Mouse (Mus musculus) kidney, embryonic 15.5 days (tissue): Measurements from ENCODE around the gene Fitm1. TPM values are rescaled to one million over a fixed set of nuclear protein-coding genes. Genes with fewer than 3 reads are reported as not detected.

Experiments used
- ATAC-seq: fragments of 200-750 bp; cut with Nextera tagmentation; replicated peaks from 2 replicates; pipeline ENCODE4 v1.8.0; 2017; ENCODE audit warnings: moderate TSS enrichment; ENCODE audit not compliant: low FRiP score
- H3K27ac ChIP-seq: fragments of 300-500 bp; sonication (generic); 2 replicates; pipeline ENCODE4 v1.5.1; 2015; ENCODE audit warnings: mild to moderate bottlenecking, inconsistent platforms
- H3K27me3 ChIP-seq: fragments of 300-500 bp; sonication (generic); 2 replicates; pipeline ENCODE4 v1.6.1; 2015; ENCODE audit warnings: inconsistent platforms
- H3K36me3 ChIP-seq: fragments of 300-500 bp; sonication (generic); 2 replicates; pipeline ENCODE4 v1.6.1; 2015; ENCODE audit warnings: inconsistent platforms
- H3K4me1 ChIP-seq: fragments of 300-500 bp; sonication (generic); 2 replicates; pipeline ENCODE4 v1.6.1; 2015; ENCODE audit warnings: inconsistent platforms
- H3K4me2 ChIP-seq: fragments of 300-500 bp; sonication (generic); 2 replicates; pipeline ENCODE4 v1.6.1; 2015; ENCODE audit warnings: moderate library complexity, mild to moderate bottlenecking, inconsistent platforms
- H3K4me3 ChIP-seq: fragments of 300-500 bp; sonication (generic); replicated peaks from 2 replicates; pipeline ENCODE4 v1.5.1; 2015; ENCODE audit warnings: mild to moderate bottlenecking, inconsistent platforms
- H3K9ac ChIP-seq: fragments of 300-500 bp; sonication (generic); 2 replicates; pipeline ENCODE4 v1.6.1; 2015; ENCODE audit warnings: mild to moderate bottlenecking, inconsistent platforms
- H3K9me3 ChIP-seq: fragments of 300-500 bp; sonication (generic); replicated peaks from 2 replicates; pipeline ENCODE4 v1.6.1; 2016; ENCODE audit warnings: inconsistent platforms
- WGBS: fragments of 180-500 bp; shearing (Covaris S2); methylation state at CpG from one replicate; pipeline ENCODE4 v1.1.7; 2015; ENCODE audit warnings: mixed read lengths; 5-methylcytosine and 5-hydroxymethylcytosine counted together
- polyA plus RNA-seq: library from polyadenylated mRNA; unstranded; fragments of >200 nt; fragmentation: Nextera tagmentation; extraction: Ambion mirVana; gene quantifications from 2 replicates; pipeline ENCODE4 v1.2.1, GENCODE M21; 2015

The Fitm1 gene
- polyA plus RNA-seq, 1 experiment from 2014 or later, result 4.2 TPM

GRCm38 (mm10) chr14:55586149-55586548 lies 10.7 kb downstream of the Fitm1 start:
- Histone ChIP-seq H3K4me1 (peaks cover 24% of the 10 kb centered on the region), H3K4me3 (no peak overlapping the region), H3K27ac (no peak overlapping the region), H3K36me3 (peaks cover 32% of the 10 kb centered on the region), H3K27me3 (no peaks in the 10 kb centered on the region), H3K4me2 (no peak overlapping the region), H3K9me3 (no peaks in the 10 kb centered on the region), H3K9ac (no peak overlapping the region)
- 89% methylated on average over 2 of the region's 2 CpGs for WGBS
- ATAC-seq, result no peak

- H3K9me3 ChIP-seq, result no peaks in the 10 kb centered on the region
- ATAC-seq, result no peak
Measured at GRCm38 (mm10) chr14:55589271-55589670, 13.9 kb downstream of the Fitm1 start.

GRCm38 (mm10) chr14:55589771-55590448 lies 14.5 kb downstream of the Fitm1 start:
- ATAC-seq, result no peak
- Histone ChIP-seq H3K27me3 (no peaks in the 10 kb centered on the region), H3K4me1 (peaks cover 35% of the 10 kb centered on the region), H3K27ac (peak overlapping the region; percentile 99), H3K4me2 (peak overlapping the region; percentile 89), H3K4me3 (peak overlapping the region; percentile 87), H3K9ac (peak overlapping the region; percentile 46), H3K36me3 (peaks cover 39% of the 10 kb centered on the region), H3K9me3 (no peaks in the 10 kb centered on the region)
- 81% methylated on average over 11 of the region's 11 CpGs for WGBS

More at GRCm38 (mm10) chr14:55589271-55589670, 13.9 kb downstream of the Fitm1 start:
- WGBS, result 94% methylated on average over 5 of the region's 5 CpGs
- no peak overlapping the region for H3K27ac ChIP-seq
- peaks cover 41% of the 10 kb centered on the region for H3K4me1 ChIP-seq
- H3K36me3 ChIP-seq, result peaks cover 33% of the 10 kb centered on the region
- 0 out of 2 replicates have a peak overlapping the region, but pooled peaks have one; percentile 7 for H3K4me3 ChIP-seq
- H3K9ac ChIP-seq, result no peak overlapping the region
- H3K27me3 ChIP-seq, result no peaks in the 10 kb centered on the region
- H3K4me2 ChIP-seq, result no peak overlapping the region

GRCm38 (mm10) chr14:55590748-55591330 lies 15.4 kb downstream of the Fitm1 start, which contains the start of gene Psme2:
Gene Psme2 (minus strand): TSS chr14:55591113.
- WGBS, result under 1% methylated on average over 22 of the region's 22 CpGs

GRCm38 (mm10) chr14:55591331-55591891 lies 16.0 kb downstream of the Fitm1 start, which contains the start of gene Rnf31:
Gene Rnf31 (plus strand): TSS chr14:55591708.
- H3K36me3 ChIP-seq, result peaks cover 54% of the 10 kb centered on the region
- H3K9me3 ChIP-seq, result no peaks in the 10 kb centered on the region
- peak within 1 kb of the TSS; percentile 87 for H3K4me3 ChIP-seq
- H3K27ac ChIP-seq, result peak within 1 kb of the TSS; percentile 99
- WGBS, result under 1% methylated on average over 33 of the region's 33 CpGs
- H3K9ac ChIP-seq, result peak within 1 kb of the TSS; percentile 86
- H3K4me2 ChIP-seq, result peak within 1 kb of the TSS; percentile 89
- peaks cover 31% of the 10 kb centered on the region for H3K4me1 ChIP-seq
- peak; percentile 91 for ATAC-seq
- no peaks in the 10 kb centered on the region for H3K27me3 ChIP-seq

More at GRCm38 (mm10) chr14:55590748-55591330, 15.4 kb downstream of the Fitm1 start, which contains the start of gene Psme2:
- Histone ChIP-seq H3K9ac (peak within 1 kb of the TSS; percentile 86), H3K4me2 (peak within 1 kb of the TSS; percentile 89), H3K4me3 (peak within 1 kb of the TSS; percentile 87), H3K4me1 (peaks cover 31% of the 10 kb centered on the region), H3K9me3 (no peaks in the 10 kb centered on the region), H3K36me3 (peaks cover 48% of the 10 kb centered on the region), H3K27me3 (no peaks in the 10 kb centered on the region), H3K27ac (peak within 1 kb of the TSS; percentile 99)
- peak; percentile 97 for ATAC-seq

- no peaks in the 10 kb centered on the region for H3K27me3 ChIP-seq
- H3K4me3 ChIP-seq, result peak overlapping the region; percentile 87
- peak overlapping the region; percentile 99 for H3K27ac ChIP-seq
- H3K4me2 ChIP-seq, result peak overlapping the region; percentile 89
- H3K4me1 ChIP-seq, result peaks cover 31% of the 10 kb centered on the region
- H3K9ac ChIP-seq, result peak overlapping the region; percentile 86
- no peak for ATAC-seq
- H3K36me3 ChIP-seq, result peaks cover 55% of the 10 kb centered on the region
- WGBS, result 2% methylated on average over 16 of the region's 16 CpGs
- H3K9me3 ChIP-seq, result no peaks in the 10 kb centered on the region
Measured at GRCm38 (mm10) chr14:55592226-55592625, 16.8 kb downstream of the Fitm1 start.

GRCm38 (mm10) chr14:55596036-55596690 lies 20.7 kb downstream of the Fitm1 start:
- no peak overlapping the region for H3K9ac ChIP-seq
- peaks cover 74% of the 10 kb centered on the region for H3K36me3 ChIP-seq
- WGBS, result 86% methylated on average over 13 of the region's 13 CpGs

GRCm38 (mm10) chr14:55598521-55599390 lies 23.3 kb downstream of the Fitm1 start:
- H3K4me2 ChIP-seq, result no peak overlapping the region
- H3K9ac ChIP-seq, result no peak overlapping the region
- peaks cover 93% of the 10 kb centered on the region for H3K36me3 ChIP-seq
- H3K27me3 ChIP-seq, result no peaks in the 10 kb centered on the region
- WGBS, result 89% methylated on average over 21 of the region's 21 CpGs
- no peaks in the 10 kb centered on the region for H3K9me3 ChIP-seq
- H3K4me3 ChIP-seq, result no peak overlapping the region
- ATAC-seq, result no peak
- H3K4me1 ChIP-seq, result peaks cover 12% of the 10 kb centered on the region
- no peak overlapping the region for H3K27ac ChIP-seq

More at GRCm38 (mm10) chr14:55596036-55596690, 20.7 kb downstream of the Fitm1 start:
- no peak overlapping the region for H3K4me2 ChIP-seq
- peaks cover 18% of the 10 kb centered on the region for H3K4me1 ChIP-seq
- no peak overlapping the region for H3K4me3 ChIP-seq
- no peaks in the 10 kb centered on the region for H3K27me3 ChIP-seq
- no peak overlapping the region for H3K27ac ChIP-seq
- no peaks in the 10 kb centered on the region for H3K9me3 ChIP-seq
- no peak for ATAC-seq

- Histone ChIP-seq H3K4me1 (peaks cover 21% of the 10 kb centered on the region), H3K27me3 (no peaks in the 10 kb centered on the region), H3K36me3 (peaks cover 81% of the 10 kb centered on the region), H3K9me3 (no peaks in the 10 kb centered on the region), H3K27ac (peak within 1 kb of the TSS; percentile 92), H3K4me2 (peak within 1 kb of the TSS; percentile 69), H3K4me3 (peak within 1 kb of the TSS; percentile 49), H3K9ac (peak within 1 kb of the TSS; percentile 41)
- WGBS, result 72% methylated on average over 7 of the region's 7 CpGs
- ATAC-seq, result peak; percentile 4; the same call in 1 of the 2 replicates
Measured at GRCm38 (mm10) chr14:55603271-55603632, 27.8 kb downstream of the Fitm1 start, which contains the start of gene Irf9. Gene Irf9 (plus strand): TSS chr14:55603571.

- Histone ChIP-seq H3K4me3 (peak overlapping the region; percentile 49), H3K9ac (peak overlapping the region; percentile 41), H3K27ac (peak overlapping the region; percentile 92), H3K27me3 (no peaks in the 10 kb centered on the region), H3K4me2 (peak overlapping the region; percentile 69), H3K4me1 (peaks cover 21% of the 10 kb centered on the region), H3K9me3 (no peaks in the 10 kb centered on the region), H3K36me3 (peaks cover 81% of the 10 kb centered on the region)
- peak; percentile 93 for ATAC-seq
- WGBS, result 16% methylated on average over 19 of the region's 19 CpGs
Measured at GRCm38 (mm10) chr14:55603633-55604576, 28.5 kb downstream of the Fitm1 start.
